Mouse (Mus musculus) gastrocnemius, postnatal 4 days (tissue): ENCODE data around the gene Asb8. TPM values are rescaled to one million over a fixed set of nuclear protein-coding genes. Genes with fewer than 3 reads are reported as not detected.

Experiments used
- DNase-seq, 2 experiments: peaks; one replicate each; pipeline ENCODE4 v3.0.0; 2021 to 2022; ENCODE audit warnings: low spot score in 2 of 2, mixed read lengths in 2 of 2
- total RNA-seq, 2 experiments: library from RNA; stranded (reverse); gene quantifications; 2 replicates each; pipeline ENCODE4 v1.2.3; 2021

Asb8 gene
- total RNA-seq, 2 experiments from 2014 or later: 148 to 174 TPM

GRCm38 (mm10) chr15:98157253-98157652 is 8.2 kb downstream of the Asb8 start:
- no peak for DNase-seq

- DNase-seq: no peak
These were observed 9.5 kb downstream of the Asb8 start for GRCm38 (mm10) chr15:98155944-98156343.

DNA sequence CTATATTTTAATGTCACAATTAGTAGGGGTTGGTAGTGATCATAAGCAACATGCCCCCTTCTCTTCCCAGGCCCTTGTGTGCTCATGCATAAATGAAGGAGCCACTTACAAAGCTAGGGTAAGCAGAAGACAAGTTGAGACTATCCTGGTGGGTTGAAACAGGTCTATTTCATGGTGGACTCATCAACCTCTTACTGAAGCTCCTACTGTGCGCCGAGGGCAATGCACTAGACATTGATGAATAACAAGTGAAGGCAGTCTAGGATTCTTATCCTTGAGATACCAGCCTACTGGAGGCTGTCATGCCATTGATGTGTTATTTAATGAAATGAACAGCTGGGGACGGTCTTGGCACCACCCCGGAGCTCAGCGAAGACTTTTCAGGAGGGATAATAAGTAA is 10.2 kb downstream of the Asb8 start:
- DNase-seq: no peak

GRCm38 (mm10) chr15:98154631-98155030 is 10.8 kb downstream of the Asb8 start:
- no peak for DNase-seq

DNA sequence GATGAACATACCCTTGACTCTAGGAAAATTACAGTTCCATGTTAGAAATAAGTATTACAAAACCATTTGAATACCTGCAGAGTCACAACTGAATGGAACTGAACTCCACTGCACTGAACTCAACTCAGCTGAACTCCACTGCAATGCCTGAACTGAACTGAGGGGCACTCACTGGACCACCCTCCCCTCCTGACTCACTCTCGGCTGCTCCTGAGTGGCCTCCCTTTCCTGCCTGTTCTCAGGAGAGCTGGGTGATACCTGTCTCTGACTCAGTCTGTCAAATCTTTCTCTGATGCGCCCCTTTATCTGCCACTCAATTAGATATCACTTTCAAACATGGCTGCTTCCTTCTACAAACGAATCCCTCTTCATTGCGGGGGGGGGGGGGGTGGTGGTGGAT is 11.3 kb downstream of the Asb8 start:
- DNase-seq: no peak

DNA sequence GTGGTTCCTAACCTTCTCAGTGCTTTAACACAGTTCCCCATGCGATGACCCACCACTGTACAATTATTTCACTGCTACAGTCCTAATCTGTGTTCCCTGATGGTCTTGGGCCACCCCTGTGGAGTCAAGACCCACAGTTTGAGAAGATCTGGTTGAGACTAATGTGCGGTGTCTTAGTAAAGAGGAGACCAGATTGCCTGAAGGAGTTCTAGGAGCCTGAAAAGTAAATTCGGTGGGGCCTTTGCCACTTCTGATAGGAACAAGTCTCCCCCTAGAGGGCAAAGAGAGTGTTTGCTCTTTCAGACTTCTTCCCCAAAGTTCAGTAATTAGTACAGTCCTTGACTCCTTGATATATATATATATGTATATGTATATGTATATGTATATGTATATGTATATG is 11.8 kb downstream of the Asb8 start:
- no peak for DNase-seq

DNA sequence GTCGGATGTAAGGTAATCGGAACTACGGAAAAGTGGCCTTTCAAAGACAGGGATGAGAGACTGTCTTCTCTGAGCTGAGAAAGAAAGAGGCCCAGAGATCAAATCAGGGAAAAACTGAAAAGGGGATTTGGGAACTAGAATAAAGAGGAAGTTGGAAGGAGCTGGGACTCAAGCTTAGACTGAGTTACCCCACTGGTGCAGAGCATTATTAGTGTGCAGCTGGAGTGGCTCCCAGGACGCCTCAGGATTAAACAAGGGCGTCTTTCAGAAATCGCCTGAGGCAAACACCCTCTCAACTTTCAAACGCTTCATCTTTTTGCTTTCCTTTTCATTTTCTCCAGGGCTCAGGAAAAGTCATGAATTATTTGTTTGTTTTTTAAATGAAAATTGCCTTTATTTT is 12.5 kb downstream of the Asb8 start:
- no peak for DNase-seq

GRCm38 (mm10) chr15:98149166-98149602 is 16.2 kb downstream of the Asb8 start:
- DNase-seq: no peak

GRCm38 (mm10) chr15:98148356-98148755 is 17.1 kb downstream of the Asb8 start:
- DNase-seq: no peak

- DNase-seq: peak; percentile 89 to 95
These were observed 19.8 kb downstream of the Asb8 start for GRCm38 (mm10) chr15:98145559-98146181.

DNA sequence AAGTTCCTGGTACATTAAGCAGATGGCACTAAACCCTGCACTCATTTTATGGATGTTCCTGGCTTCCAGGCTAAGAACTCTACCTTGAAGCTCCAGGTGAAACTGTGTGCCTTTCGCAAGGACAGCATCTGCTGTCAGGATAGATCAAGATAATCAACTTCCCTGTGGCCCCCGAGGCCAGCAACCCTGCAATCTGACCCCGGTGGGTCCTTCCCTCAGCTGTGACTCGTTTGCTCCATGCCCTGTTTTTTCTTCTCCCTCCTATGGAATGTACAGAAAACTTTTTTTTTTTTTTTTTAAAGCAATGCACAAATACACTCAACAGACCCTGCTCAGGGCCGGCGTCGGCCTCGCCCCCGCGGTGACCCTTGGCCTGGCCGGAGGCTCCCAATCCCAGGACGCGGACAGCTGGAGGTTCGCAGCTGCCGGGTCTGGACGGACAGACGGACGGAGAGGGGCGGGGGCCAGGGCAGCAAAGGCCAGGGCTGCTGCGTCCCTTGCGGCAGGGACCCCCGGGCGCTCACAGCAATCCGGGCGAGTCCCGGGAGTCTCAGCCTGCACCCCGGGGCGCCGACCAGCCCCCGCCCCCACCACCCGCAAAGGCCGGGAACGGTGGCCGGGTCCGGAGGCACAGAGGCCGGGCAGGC is 20.4 kb downstream of the Asb8 start:
- peak in 1 of 2 experiments; percentile 50 for DNase-seq

GRCm38 (mm10) chr15:98142515-98142914 is 22.9 kb downstream of the Asb8 start:
- DNase-seq: no peak

- no peak for DNase-seq
These were observed 24.6 kb downstream of the Asb8 start for GRCm38 (mm10) chr15:98140809-98141208.

DNA sequence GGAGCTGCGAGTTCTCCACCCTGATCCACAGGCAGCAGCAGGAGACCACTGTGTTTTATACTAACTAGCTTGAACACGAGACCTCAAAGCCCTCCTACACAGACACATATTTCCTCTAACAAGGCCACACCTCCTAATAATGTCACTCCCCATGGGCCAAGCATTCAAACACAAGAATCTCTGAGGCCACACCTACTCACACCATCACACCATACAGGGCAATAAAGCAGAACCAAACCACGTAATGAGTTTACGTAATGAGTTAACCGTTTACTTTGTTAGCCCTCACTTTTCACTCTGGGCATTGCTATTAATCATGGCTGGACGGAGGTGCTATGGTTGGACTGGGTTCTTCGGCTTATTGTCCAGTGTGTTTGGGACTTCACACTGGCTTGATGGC is 25.7 kb downstream of the Asb8 start:
- no peak for DNase-seq

GRCm38 (mm10) chr15:98136871-98137270 is 28.6 kb downstream of the Asb8 start:
- no peak for DNase-seq

GRCm38 (mm10) chr15:98135671-98136070 is 29.8 kb downstream of the Asb8 start:
- no peak for DNase-seq

DNA sequence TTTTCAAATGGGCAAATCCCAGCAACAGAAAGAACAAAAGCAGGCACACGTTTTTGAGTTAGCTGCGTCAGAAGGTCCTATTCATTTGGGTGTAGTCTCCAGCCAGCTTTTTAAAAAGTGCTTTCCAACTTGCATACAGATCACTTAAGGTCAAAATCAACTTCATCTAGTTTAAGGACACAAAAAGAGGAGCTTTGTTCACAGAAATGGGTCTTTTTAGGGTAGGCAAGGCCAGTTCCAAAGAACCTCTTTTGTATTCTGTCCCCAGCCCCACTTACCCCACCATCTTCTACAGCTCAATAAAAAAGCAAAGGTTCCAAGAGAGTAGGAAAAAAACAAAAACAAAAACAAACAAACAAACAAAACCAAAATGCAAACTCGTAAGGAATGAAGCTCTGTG is 30.8 kb downstream of the Asb8 start:
- no peak for DNase-seq

DNA sequence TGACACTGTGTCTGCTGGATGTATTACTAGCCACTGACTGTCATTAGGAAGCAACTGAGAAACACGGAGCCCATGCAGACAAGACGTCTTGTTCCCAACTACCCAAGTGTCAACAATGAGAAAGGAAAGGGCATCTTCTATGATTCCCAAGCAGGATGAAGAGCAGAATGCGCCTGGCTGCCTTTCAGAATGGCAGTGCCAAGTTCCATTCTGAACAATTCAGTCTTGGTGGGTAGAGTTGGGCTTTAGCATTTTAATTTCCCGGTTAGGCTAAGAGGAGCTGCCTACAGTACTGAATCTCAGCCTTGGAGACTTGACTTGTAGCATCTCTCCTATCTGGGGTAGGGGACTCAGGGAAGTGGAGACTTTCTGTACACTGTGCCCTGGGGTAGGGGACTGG is 31.4 kb downstream of the Asb8 start:
- no peak for DNase-seq

DNA sequence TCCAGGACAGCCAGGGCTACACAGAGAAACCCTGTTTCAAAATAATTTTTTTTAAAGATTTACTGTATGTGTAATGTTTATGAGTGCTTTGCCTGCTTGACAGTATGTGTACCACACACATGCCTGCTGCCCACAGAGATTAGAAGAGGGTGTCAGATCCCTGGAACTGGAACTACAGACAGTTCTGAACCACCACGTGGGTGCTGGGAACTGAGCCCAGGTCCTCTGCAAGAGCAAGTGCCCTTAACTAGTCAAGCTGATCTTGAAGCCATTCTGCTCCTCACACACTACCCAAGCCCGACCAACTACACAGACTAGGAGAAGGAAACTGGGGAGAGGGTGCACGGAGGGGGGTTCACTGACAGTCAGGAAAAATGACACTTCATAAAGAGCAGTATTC is 32.0 kb downstream of the Asb8 start:
- no peak for DNase-seq

- no peak for DNase-seq
These were observed 33.3 kb downstream of the Asb8 start for GRCm38 (mm10) chr15:98131942-98132655.

GRCm38 (mm10) chr15:98131451-98131850 is 34.0 kb downstream of the Asb8 start:
- DNase-seq: no peak

GRCm38 (mm10) chr15:98131001-98131400 is 34.4 kb downstream of the Asb8 start:
- DNase-seq: no peak
